Mouse (Mus musculus) megakaryocyte-erythroid progenitor cell, adult 5-6 weeks (primary cell): ENCODE measurements around the gene Cckbr. TPM values are rescaled to one million over a fixed set of nuclear protein-coding genes. Genes with fewer than 3 reads are reported as not detected.

Experiments
- ATAC-seq: replicated peaks from 2 replicates; pipeline ENCODE4 v1.8.0; 2016; ENCODE audit warnings: mild to moderate bottlenecking, inconsistent platforms; ENCODE audit not compliant: severe bottlenecking, poor library complexity, low FRiP score, low TSS enrichment
- total RNA-seq, 2 experiments: library from RNA; stranded (forward) in 1 of 2; stranded (reverse) in 1 of 2; fragments of 200-1000, 215-1000 nt in 1 of 2; fragments of >200 nt in 1 of 2; fragmentation: Nextera tagmentation in 1 of 2; gene quantifications; 2 replicates each; pipeline ENCODE4 v1.2.3; 2014 to 2017

The Cckbr gene
- total RNA-seq (2014; fragmentation: Nextera tagmentation) (not detected in 2 replicates), total RNA-seq (2017) (not detected in 2 replicates)

DNA sequence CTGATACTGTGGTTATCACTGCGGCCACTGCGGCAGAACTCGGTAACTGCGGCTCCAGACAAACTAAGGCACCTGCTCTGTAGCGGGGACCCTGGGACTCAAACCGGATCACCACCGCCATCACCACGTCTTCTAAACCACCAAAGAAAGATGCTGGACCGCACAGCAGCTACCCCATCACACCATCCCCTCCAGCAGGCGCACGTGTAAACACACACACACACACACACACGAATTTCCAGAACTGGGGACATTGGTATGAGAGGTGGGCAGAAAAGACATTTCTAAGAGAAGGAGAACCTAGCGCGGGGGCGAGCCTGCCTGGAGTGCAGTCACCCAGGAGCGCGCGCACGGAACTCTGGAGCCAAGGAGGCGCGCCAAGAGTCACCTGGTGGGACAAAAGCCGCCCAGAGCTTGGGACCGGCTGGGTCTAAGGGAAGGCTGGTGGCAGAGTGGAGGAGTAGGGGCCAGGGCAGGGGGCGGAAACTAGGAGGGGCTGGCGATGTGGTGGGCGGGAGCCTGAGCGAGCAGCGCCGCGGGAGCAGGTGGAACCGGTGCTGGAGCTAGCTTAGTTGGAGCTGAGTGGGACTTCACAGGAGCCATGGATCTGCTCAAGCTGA is at the start of gene Cckbr:
Gene Cckbr (plus strand): TSS at position 308 of the 620 bp plus-strand sequence.
- no peak for ATAC-seq

DNA sequence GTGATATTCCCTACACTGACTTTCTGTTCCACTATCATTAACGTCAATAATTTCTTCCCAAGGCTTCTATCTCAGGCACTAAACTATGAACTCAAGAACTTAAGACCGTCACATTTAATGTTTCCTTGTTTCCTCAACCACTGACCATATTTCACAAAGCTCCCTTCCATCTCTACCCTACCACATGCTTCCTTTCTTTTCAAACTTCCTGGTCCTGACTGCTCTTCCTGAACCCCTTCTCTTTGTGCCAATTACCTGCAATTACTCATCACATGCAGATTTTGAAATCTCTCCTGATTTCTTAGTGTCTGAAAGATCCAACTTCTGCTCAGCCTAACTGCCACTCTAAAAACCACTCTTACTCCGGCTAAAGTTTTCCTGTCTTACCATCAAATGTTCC is 45.2 kb upstream of the Cckbr start:
- no peak for ATAC-seq

GRCm38 (mm10) chr7:105387696-105388095 is 37.8 kb upstream of the Cckbr start:
- no peak for ATAC-seq

- ATAC-seq, result no peak
Measured at GRCm38 (mm10) chr7:105390236-105390635, 35.3 kb upstream of the Cckbr start.

DNA sequence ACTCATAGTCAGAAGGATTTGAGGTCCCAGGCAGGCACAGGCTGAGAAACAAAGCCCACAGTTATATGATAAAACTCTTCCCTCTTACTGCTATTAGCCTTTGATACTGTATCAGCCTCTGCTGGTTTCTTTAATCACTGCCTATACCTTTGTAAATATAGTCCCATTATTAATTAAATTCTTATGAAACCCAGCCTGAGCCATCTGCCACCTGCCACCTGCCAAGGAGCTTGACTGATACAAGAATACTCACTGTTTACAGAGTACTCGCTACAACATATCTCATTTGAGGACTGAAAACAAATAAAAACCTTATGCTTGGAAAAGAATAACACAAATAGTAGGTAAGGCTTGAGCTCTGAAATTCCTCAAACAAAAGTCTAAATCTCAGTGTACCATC is 30.9 kb upstream of the Cckbr start:
- ATAC-seq, result no peak

GRCm38 (mm10) chr7:105395131-105395820 is 30.3 kb upstream of the Cckbr start:
- no peak for ATAC-seq

- ATAC-seq, result no peak
Measured at GRCm38 (mm10) chr7:105396126-105396525, 29.4 kb upstream of the Cckbr start.

DNA sequence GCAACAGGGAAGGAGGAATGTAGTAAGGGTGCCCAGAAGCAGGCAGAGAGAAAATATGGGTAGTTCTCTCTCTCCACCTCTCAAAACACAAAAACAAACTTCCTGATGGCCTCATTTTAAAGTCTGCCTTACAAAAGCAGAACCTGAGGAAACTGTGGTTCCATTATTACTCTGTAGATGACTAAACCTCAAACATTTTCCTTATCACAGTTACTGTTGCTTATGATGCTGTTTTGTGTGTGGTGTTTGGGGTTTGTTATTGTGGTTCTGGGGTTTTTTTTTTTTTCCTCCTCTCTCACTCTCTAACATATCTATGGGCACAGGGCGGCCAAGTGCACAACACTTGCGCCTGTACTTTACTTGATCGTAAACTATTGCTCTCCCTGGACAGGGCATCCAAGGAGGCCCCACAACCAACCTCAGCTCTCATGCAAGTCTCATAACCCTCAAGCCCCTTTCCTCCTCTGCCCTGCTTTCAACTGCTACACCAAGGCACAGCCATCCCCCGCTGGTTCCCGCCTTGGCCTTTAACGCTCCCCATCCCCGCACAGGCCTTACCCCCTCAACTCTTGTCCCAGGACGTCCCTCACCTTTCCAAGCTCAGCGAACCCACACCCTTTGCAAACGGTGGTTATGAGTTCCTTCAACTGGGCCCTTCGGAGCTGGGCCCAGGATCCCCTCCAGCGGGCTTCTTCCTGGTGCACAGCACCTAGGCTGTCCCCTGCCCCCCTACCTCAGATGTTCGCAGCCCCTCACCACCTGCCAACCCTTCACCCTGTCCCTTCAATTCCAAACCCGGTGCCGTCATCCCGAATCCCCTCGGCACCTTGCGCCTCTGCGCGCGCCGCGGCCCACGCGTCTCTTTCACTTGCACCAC is 26.2 kb upstream of the Cckbr start:
- ATAC-seq, result peak; percentile 24

DNA sequence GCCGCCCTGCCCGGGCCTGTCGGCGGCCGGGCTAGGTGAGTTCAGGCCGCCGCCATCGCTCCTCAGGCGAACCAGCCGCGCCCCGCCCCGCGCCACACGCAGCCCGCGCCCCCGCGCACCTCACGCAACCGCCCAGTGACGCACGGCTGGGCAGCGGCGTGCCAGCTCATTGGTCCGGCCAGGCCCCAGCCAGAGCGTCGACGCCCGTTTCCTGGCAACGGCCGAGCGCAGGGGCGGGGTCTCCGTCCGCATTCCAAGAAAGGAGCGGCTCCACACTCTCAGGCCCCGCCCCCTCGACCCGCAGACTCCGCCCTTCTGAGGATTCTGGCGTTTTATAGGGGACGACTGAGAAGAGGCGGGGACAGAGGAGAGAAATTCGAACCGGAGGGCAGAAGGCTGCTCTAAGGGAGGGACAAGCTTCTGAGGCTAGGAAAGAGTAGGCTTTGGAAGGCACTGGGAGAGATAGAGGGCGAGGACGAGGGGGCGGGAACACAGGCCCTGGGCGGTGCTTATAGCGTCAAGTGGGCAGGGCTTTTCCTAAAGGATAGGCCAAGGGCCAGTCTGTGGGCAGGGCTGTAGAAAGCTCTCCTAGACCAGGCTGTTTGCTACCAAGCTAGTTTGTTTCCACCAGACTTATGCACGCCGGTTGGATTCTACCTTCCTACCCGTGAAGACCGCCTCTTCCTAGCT is 25.5 kb upstream of the Cckbr start, which contains the start of gene Fam160a2:
Gene Fam160a2 (minus strand): TSS at position 120 of the 690 bp plus-strand sequence.
- ATAC-seq, result peak; percentile 96

DNA sequence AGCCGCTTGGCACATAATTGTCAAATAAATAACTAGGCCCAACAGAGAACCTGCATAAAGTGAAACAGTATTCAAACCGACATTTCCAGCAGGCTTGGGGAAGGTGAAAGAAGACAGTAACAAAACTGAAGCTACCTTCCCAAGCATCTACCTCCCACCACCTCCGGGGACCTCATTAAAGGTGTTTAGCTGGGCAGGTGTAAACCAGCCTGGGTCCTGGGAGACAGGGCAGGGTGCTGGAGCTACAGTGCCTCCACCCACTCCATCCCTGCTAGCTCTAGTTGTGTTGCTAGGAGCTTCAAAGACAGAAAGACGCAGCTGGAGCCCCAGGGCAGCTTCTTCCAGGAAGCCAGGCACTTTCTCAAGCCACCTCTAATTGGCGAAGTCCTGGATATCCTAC is 21.3 kb upstream of the Cckbr start, which contains the start of gene Cnga4:
Gene Cnga4 (plus strand): TSS at position 301 of the 400 bp plus-strand sequence.
- no peak for ATAC-seq

DNA sequence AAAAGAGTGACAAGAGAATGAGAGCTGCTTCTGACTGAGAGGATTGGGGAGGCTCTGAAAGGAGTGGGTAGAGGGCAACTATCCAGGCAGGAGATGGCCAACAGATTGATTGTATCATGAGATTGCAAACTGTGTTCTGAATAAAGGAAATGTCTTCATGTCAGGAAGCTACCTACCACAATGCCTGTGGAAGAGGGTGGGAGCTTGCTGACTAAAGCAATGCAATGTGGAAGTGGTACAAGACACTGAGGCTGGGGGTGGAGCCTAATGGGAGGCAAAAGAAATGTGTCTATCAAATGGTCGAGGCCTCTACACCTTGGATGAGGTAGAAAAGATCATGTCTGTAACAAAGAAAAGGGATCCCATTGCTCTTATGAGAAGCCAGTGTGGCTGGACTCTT is 19.2 kb upstream of the Cckbr start:
- ATAC-seq, result no peak

GRCm38 (mm10) chr7:105411874-105412632 is 13.5 kb upstream of the Cckbr start:
- peak; percentile 88 for ATAC-seq

- ATAC-seq, result no peak
Measured at GRCm38 (mm10) chr7:105414385-105414784, 11.1 kb upstream of the Cckbr start.

GRCm38 (mm10) chr7:105416529-105416928 is 9.0 kb upstream of the Cckbr start:
- no peak for ATAC-seq

DNA sequence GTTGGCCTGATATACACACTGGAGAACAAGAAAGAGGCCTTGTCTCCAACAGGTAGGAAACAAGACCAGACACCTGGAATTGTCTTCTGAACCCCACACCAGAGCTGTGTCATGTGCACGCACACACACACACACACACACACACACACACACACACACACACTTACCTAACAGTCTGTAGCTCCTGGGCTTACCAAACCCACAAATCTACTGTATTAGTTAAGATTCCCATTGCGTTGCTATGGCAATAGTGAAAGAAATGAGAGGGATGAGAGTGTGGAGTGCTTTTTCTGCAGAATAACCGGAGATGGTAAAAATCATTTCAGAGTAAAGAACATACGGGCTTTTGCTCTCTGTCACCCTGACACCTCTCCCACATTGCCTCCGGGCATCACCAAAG is 7.4 kb upstream of the Cckbr start:
- ATAC-seq, result no peak

DNA sequence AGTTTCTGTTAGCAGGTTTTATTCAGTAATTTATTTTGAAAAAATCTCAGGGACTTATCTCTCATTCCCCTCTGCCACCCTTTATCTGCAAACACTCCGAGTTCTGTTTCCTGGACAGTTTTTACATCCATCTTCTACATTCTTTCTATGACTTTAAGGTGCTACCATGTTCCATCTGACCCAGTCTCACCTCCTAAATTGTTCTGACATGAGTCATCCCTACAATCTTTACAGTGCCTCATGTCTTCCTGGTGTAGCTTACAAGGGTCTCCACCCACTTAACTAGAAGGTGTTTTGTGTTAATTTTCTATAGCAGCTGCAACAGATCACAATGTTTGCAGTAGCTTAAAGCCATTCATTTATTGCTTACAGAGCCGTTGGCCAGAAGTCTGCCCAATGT is 4.6 kb upstream of the Cckbr start:
- no peak for ATAC-seq

- no peak for ATAC-seq
Measured at GRCm38 (mm10) chr7:105424368-105424767, 1.2 kb upstream of the Cckbr start.

DNA sequence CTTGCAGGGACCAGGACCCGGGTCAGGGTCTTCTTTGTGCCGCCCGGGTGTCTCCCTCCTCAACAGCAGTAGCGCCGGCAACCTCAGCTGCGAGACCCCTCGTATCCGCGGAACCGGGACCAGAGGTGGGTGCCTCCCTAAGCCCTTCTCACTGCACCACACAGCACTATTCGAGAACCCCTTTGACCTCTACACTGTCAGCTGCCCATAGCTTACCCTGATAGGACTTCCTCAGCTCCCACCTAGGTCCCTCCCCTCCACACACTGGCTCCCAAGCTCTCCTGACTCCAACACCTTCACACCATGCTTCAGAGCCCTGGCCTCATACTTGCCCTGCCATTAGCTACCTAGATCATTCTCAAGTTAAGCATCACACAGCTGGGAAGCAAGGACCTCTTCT is 520 bp downstream of the Cckbr start:
- no peak for ATAC-seq

GRCm38 (mm10) chr7:105432058-105432457 is 6.5 kb downstream of the Cckbr start:
- ATAC-seq, result no peak
